Mouse (Mus musculus) MEL (cell line): ENCODE measurements around the gene Itpr2. TPM values are rescaled to one million over a fixed set of nuclear protein-coding genes. Genes with fewer than 3 reads are reported as not detected.
A peak's percentile ranks its signal among the peaks of the same experiment; 100 is the strongest.

Experiments used
- DNase-seq: peaks from one replicate; pipeline ENCODE4 v3.0.0; 2011; ENCODE audit warnings: low read depth, low spot score
- H3K27ac ChIP-seq: 2 replicates; pipeline ENCODE4 v1.5.1; 2012; ENCODE audit warnings: low read depth, mild to moderate bottlenecking, control low read depth, low read length, moderate library complexity; ENCODE audit not compliant: control insufficient read depth
- H3K27me3 ChIP-seq, 2 experiments: fragments of 150-350 bp in 1 of 2; sonication (generic) in 1 of 2; 2 replicates each; pipeline ENCODE4 v1.6.1; 2012; ENCODE audit warnings: low read length in 2 of 2, mild to moderate bottlenecking in 2 of 2, improper control_type of control experiment in 1 of 2, moderate library complexity in 1 of 2; ENCODE audit not compliant: insufficient read depth in 2 of 2, control insufficient read depth in 1 of 2
- H3K36me3 ChIP-seq, 2 experiments: 2 replicates each; pipeline ENCODE4 v1.6.1; 2012 to 2014; ENCODE audit warnings: low read length in 2 of 2, improper control_type of control experiment in 1 of 2, inconsistent platforms in 1 of 2, mild to moderate bottlenecking in 1 of 2; ENCODE audit not compliant: insufficient read depth in 2 of 2, control insufficient read depth in 1 of 2
- H3K4me1 ChIP-seq, 2 experiments: fragments of 150-350 bp in 1 of 2; sonication (generic) in 1 of 2; 2 replicates each; pipeline ENCODE4 v1.6.1; 2012; ENCODE audit warnings: low read length in 2 of 2, improper control_type of control experiment in 1 of 2, mild to moderate bottlenecking in 1 of 2; ENCODE audit not compliant: insufficient read depth in 2 of 2, control insufficient read depth in 1 of 2
- H3K4me3 ChIP-seq, 2 experiments: fragments of 150-350 bp in 1 of 2; sonication (generic) in 1 of 2; 2 replicates each; pipeline ENCODE4 v1.5.1; 2012; ENCODE audit warnings: low read depth in 2 of 2, low read length in 2 of 2, mild to moderate bottlenecking in 2 of 2, moderate library complexity in 2 of 2, control low read depth in 1 of 2, improper control_type of control experiment in 1 of 2; ENCODE audit not compliant: control insufficient read depth in 1 of 2, insufficient read depth in 1 of 2
- H3K79me2 ChIP-seq: 2 replicates; pipeline ENCODE4 v1.6.1; 2012; ENCODE audit warnings: mild to moderate bottlenecking, low read length, moderate library complexity; ENCODE audit not compliant: control insufficient read depth, poor library complexity, insufficient read depth
- H3K9ac ChIP-seq: 2 replicates; pipeline ENCODE4 v1.6.1; 2012; ENCODE audit warnings: low read depth, mild to moderate bottlenecking, control low read depth, low read length, moderate library complexity; ENCODE audit not compliant: control insufficient read depth, poor library complexity, severe bottlenecking
- H3K9me3 ChIP-seq: fragments of 150-350 bp; sonication (generic); replicated peaks from 2 replicates; pipeline ENCODE4 v1.6.1; 2012; ENCODE audit warnings: mild to moderate bottlenecking, low read length, improper control_type of control experiment, moderate library complexity; ENCODE audit not compliant: insufficient read depth
- BHLHE40 ChIP-seq: IDR thresholded peaks from 2 replicates; pipeline ENCODE4 v1.6.1; 2012; ENCODE audit warnings: low read depth, mild to moderate bottlenecking, inconsistent platforms, low read length, improper control_type of control experiment, borderline replicate concordance
- CHD1 ChIP-seq: IDR thresholded peaks from 2 replicates; pipeline ENCODE4 v1.6.1; 2012; ENCODE audit warnings: low read depth, mild to moderate bottlenecking, inconsistent platforms, low read length, improper control_type of control experiment
- CHD2 ChIP-seq: IDR thresholded peaks from 2 replicates; pipeline ENCODE4 v1.6.1; 2011; ENCODE audit warnings: low read length, improper control_type of control experiment
- CTCF ChIP-seq, 3 experiments: IDR thresholded peaks in 2 of 3; conservative IDR thresholded peaks in 1 of 3; 2 replicates each; pipeline ENCODE4 v1.5.1; 2011 to 2012; ENCODE audit warnings: low read length in 3 of 3, low read depth in 2 of 3, mild to moderate bottlenecking in 2 of 3, improper control_type of control experiment in 1 of 3, inconsistent platforms in 1 of 3, mixed read lengths in 1 of 3, moderate library complexity in 1 of 3; ENCODE audit not compliant: control insufficient read depth in 1 of 3, insufficient read depth in 1 of 3, poor library complexity in 1 of 3, severe bottlenecking in 1 of 3
- E2F4 ChIP-seq: IDR thresholded peaks from 2 replicates; pipeline ENCODE4 v1.6.1; 2011; ENCODE audit warnings: low read depth, low read length, improper control_type of control experiment, borderline replicate concordance
- ELF1 ChIP-seq: IDR thresholded peaks from 2 replicates; pipeline ENCODE4 v1.6.1; 2014; ENCODE audit warnings: low read depth, mild to moderate bottlenecking, inconsistent platforms, low read length, improper control_type of control experiment, moderate library complexity
- EP300 ChIP-seq, 2 experiments: IDR thresholded peaks; 2 replicates each; pipeline ENCODE4 v1.6.1; 2011; ENCODE audit warnings: improper control_type of control experiment in 2 of 2, low read length in 2 of 2, low read depth in 1 of 2, mild to moderate bottlenecking in 1 of 2
- ETS1 ChIP-seq: IDR thresholded peaks from 2 replicates; pipeline ENCODE4 v1.6.1; 2012; ENCODE audit warnings: low read depth, mild to moderate bottlenecking, inconsistent platforms, low read length, improper control_type of control experiment, moderate library complexity
- GABPA ChIP-seq: IDR thresholded peaks from 2 replicates; pipeline ENCODE4 v1.6.1; 2012; ENCODE audit warnings: low read depth, mild to moderate bottlenecking, inconsistent platforms, low read length, improper control_type of control experiment, moderate library complexity
- GATA1 ChIP-seq: IDR thresholded peaks from 2 replicates; pipeline ENCODE4 v1.6.1; 2011; ENCODE audit warnings: low read depth, low read length, improper control_type of control experiment
- HCFC1 ChIP-seq: IDR thresholded peaks from 2 replicates; pipeline ENCODE4 v1.6.1; 2012; ENCODE audit warnings: low read depth, mild to moderate bottlenecking, inconsistent platforms, low read length, improper control_type of control experiment, moderate library complexity
- JUND ChIP-seq: IDR thresholded peaks from 2 replicates; pipeline ENCODE4 v1.6.1; 2011; ENCODE audit warnings: low read depth, mild to moderate bottlenecking, improper control_type of control experiment, low read length
- KAT2A ChIP-seq: conservative IDR thresholded peaks from 2 replicates; pipeline ENCODE4 v1.6.1; 2012; ENCODE audit warnings: low read depth, low read length, improper control_type of control experiment, inconsistent platforms
- MAFK ChIP-seq: IDR thresholded peaks from 2 replicates; pipeline ENCODE4 v1.6.1; 2011; ENCODE audit warnings: low read depth, mild to moderate bottlenecking, low read length, improper control_type of control experiment, borderline replicate concordance
- MAX ChIP-seq: IDR thresholded peaks from 2 replicates; pipeline ENCODE4 v1.6.1; 2011; ENCODE audit warnings: low read length, improper control_type of control experiment
- MEF2A ChIP-seq: IDR thresholded peaks from 2 replicates; pipeline ENCODE4 v1.6.1; 2014; ENCODE audit warnings: low read depth, mild to moderate bottlenecking, inconsistent platforms, low read length, improper control_type of control experiment; ENCODE audit not compliant: poor library complexity, insufficient replicate concordance, severe bottlenecking; ENCODE audit errors: extremely low read depth
- MXI1 ChIP-seq: IDR thresholded peaks from 2 replicates; pipeline ENCODE4 v1.6.1; 2011; ENCODE audit warnings: mild to moderate bottlenecking, low read depth, low read length, improper control_type of control experiment
- MYB ChIP-seq: IDR thresholded peaks from 2 replicates; pipeline ENCODE4 v1.6.1; 2011; ENCODE audit warnings: mild to moderate bottlenecking, low read depth, low read length, improper control_type of control experiment
- MYC ChIP-seq: IDR thresholded peaks from 2 replicates; pipeline ENCODE4 v1.6.1; 2011; ENCODE audit warnings: low read depth, mild to moderate bottlenecking, low read length, improper control_type of control experiment, moderate library complexity
- NELFE ChIP-seq: IDR thresholded peaks from 2 replicates; pipeline ENCODE4 v1.6.1; 2011; ENCODE audit warnings: low read depth, low read length, improper control_type of control experiment
- NRF1 ChIP-seq: IDR thresholded peaks from 2 replicates; pipeline ENCODE4 v1.6.1; 2014; ENCODE audit warnings: low read depth, mild to moderate bottlenecking, inconsistent platforms, low read length, improper control_type of control experiment, moderate library complexity; ENCODE audit not compliant: poor library complexity, insufficient read depth, severe bottlenecking
- POLR2A ChIP-seq, 2 experiments: IDR thresholded peaks; 2 replicates each; pipeline ENCODE4 v1.6.1; 2011 to 2012; ENCODE audit warnings: low read length in 2 of 2, mild to moderate bottlenecking in 2 of 2, control low read depth in 1 of 2, improper control_type of control experiment in 1 of 2, low read depth in 1 of 2, moderate library complexity in 1 of 2; ENCODE audit not compliant: control insufficient read depth in 1 of 2, insufficient read depth in 1 of 2, poor library complexity in 1 of 2
- POLR2AphosphoS5 ChIP-seq: IDR thresholded peaks from 2 replicates; pipeline ENCODE4 v1.6.1; 2012; ENCODE audit warnings: low read depth, borderline replicate concordance, mild to moderate bottlenecking, inconsistent platforms, low read length, moderate library complexity, mixed read lengths
- RAD21 ChIP-seq: IDR thresholded peaks from 2 replicates; pipeline ENCODE4 v1.6.1; 2011; ENCODE audit warnings: mild to moderate bottlenecking, low read depth, low read length, improper control_type of control experiment
- RCOR1 ChIP-seq: IDR thresholded peaks from 2 replicates; pipeline ENCODE4 v1.6.1; 2012; ENCODE audit warnings: low read depth, mild to moderate bottlenecking, inconsistent platforms, low read length, improper control_type of control experiment
- SIN3A ChIP-seq: IDR thresholded peaks from 2 replicates; pipeline ENCODE4 v1.6.1; 2012; ENCODE audit warnings: low read length, improper control_type of control experiment, inconsistent platforms
- SMC3 ChIP-seq: IDR thresholded peaks from 2 replicates; pipeline ENCODE4 v1.6.1; 2011; ENCODE audit warnings: low read depth, low read length, improper control_type of control experiment
- TAL1 ChIP-seq: IDR thresholded peaks from 2 replicates; pipeline ENCODE4 v1.6.1; 2012; ENCODE audit warnings: mild to moderate bottlenecking, inconsistent platforms, low read length, moderate library complexity, mixed read lengths
- TBP ChIP-seq: IDR thresholded peaks from 2 replicates; pipeline ENCODE4 v1.8.0; 2011; ENCODE audit warnings: low read depth, low read length, improper control_type of control experiment
- TCF12 ChIP-seq: IDR thresholded peaks from 2 replicates; pipeline ENCODE4 v1.6.1; 2014; ENCODE audit warnings: low read depth, mild to moderate bottlenecking, inconsistent platforms, low read length, improper control_type of control experiment, moderate library complexity
- UBTF ChIP-seq: IDR thresholded peaks from 2 replicates; pipeline ENCODE4 v1.6.1; 2012; ENCODE audit warnings: low read depth, mild to moderate bottlenecking, inconsistent platforms, low read length, improper control_type of control experiment, moderate library complexity, borderline replicate concordance; ENCODE audit not compliant: insufficient read depth
- USF1 ChIP-seq: IDR thresholded peaks from 2 replicates; pipeline ENCODE4 v1.6.1; 2014; ENCODE audit warnings: low read depth, mild to moderate bottlenecking, inconsistent platforms, low read length, improper control_type of control experiment, moderate library complexity
- USF2 ChIP-seq, 2 experiments: IDR thresholded peaks; 2 replicates each; pipeline ENCODE4 v1.6.1; 2011 to 2012; ENCODE audit warnings: improper control_type of control experiment in 2 of 2, low read length in 2 of 2, borderline replicate concordance in 1 of 2, inconsistent platforms in 1 of 2, low read depth in 1 of 2, mild to moderate bottlenecking in 1 of 2; ENCODE audit not compliant: insufficient read depth in 1 of 2
- ZC3H11A ChIP-seq: IDR thresholded peaks from 2 replicates; pipeline ENCODE4 v1.6.1; 2012; ENCODE audit warnings: low read depth, mild to moderate bottlenecking, inconsistent platforms, low read length, improper control_type of control experiment
- ZKSCAN1 ChIP-seq: IDR thresholded peaks from 2 replicates; pipeline ENCODE4 v1.6.1; 2012; ENCODE audit warnings: low read depth, mild to moderate bottlenecking, inconsistent platforms, low read length, improper control_type of control experiment, moderate library complexity
- ZMIZ1 ChIP-seq: IDR thresholded peaks from 2 replicates; pipeline ENCODE4 v1.6.1; 2012; ENCODE audit warnings: low read depth, mild to moderate bottlenecking, inconsistent platforms, low read length, improper control_type of control experiment, moderate library complexity
- ZNF384 ChIP-seq: IDR thresholded peaks from 2 replicates; pipeline ENCODE4 v1.6.1; 2012; ENCODE audit warnings: low read depth, mild to moderate bottlenecking, inconsistent platforms, low read length, improper control_type of control experiment
- polyA plus RNA-seq, 2 experiments: library from polyadenylated mRNA; stranded (reverse) in 1 of 2; unstranded in 1 of 2; fragments of >175 nt in 1 of 2; fragments of >200 nt in 1 of 2; gene quantifications; 2 replicates each; pipeline versions ENCODE4 v1.2.1 to v1.2.4; 2012; ENCODE audit warnings: low replicate concordance in 2 of 2, low read depth in 1 of 2; ENCODE audit not compliant: insufficient read length in 2 of 2, insufficient read depth in 1 of 2, missing spikeins in 1 of 2
- total RNA-seq: library from RNA; depleted of rRNA; stranded (reverse); fragments of 300-350 nt; gene quantifications from 2 replicates; pipeline ENCODE4 v1.2.3, GENCODE M21; 2012

Gene Itpr2
- total and polyA plus RNA-seq, 3 experiments = 1.5 to 3.0 TPM; not detected in 1

DNA sequence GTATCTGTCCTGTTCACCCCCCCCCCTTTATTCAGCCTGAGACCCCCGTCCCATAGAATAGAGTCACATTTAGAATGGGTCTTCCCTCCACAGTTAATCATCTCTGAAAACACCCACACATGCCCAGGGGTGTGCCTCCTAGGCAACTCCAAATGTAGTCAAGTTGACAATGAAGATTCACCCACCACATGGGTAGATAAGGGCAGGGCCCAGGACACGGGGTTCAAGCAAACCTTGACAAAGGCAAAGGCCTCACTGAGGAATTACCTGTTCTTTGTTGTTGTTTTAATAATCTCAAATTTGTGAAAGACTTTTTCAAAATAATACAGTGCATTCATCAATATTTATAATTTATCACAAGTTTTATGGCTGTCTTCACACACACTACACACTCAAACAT lies 2.4 kb upstream of the Itpr2 start:
- no peaks in the 10 kb centered on the region for H3K9me3 ChIP-seq
- H3K27ac ChIP-seq = no peak overlapping the region
- H3K27me3 ChIP-seq = no peaks in the 10 kb centered on the region
- H3K4me1 ChIP-seq = peaks cover 18 to 25% of the 10 kb centered on the region in 2 experiments
- no peaks in the 10 kb centered on the region; the same call in 1 of the 2 replicates for H3K79me2 ChIP-seq
- no peak overlapping the region for H3K4me3 ChIP-seq
- no peak for DNase-seq
- H3K9ac ChIP-seq = no peak overlapping the region
- peaks cover 0 to 10% of the 10 kb centered on the region in 2 experiments; a peak in 2 of 4 replicates for H3K36me3 ChIP-seq
- TF ChIP-seq POLR2AphosphoS5 = no peak
- TF ChIP-seq ZKSCAN1 = no peak
- no peak for TF ChIP-seq MYC
- no peak for TF ChIP-seq ZMIZ1
- TF ChIP-seq TCF12 = peak; percentile 36; the same call in 1 of the 2 replicates
- no peak for TF ChIP-seq RAD21
- no peak for TF ChIP-seq MYB
- no peak for TF ChIP-seq E2F4
- no peak for TF ChIP-seq MAX
- TF ChIP-seq POLR2A (IDR thresholded peaks at IDR 0.05; ENCODE audit: control insufficient read depth in 1 of 2, insufficient read depth in 1 of 2, low read depth in 1 of 2, low read length in 2 of 2, poor library complexity in 1 of 2) = no peak
- TF ChIP-seq ETS1 = peak; percentile 47; the same call in 1 of the 2 replicates
- no peak for TF ChIP-seq USF1
- peak; percentile 55 for TF ChIP-seq GATA1
- no peak for TF ChIP-seq HCFC1
- peak; percentile 39 to 60; a peak in 3 of 4 replicates for TF ChIP-seq EP300 (IDR thresholded peaks at IDR 0.05; ENCODE audit: low read depth in 1 of 2, low read length in 2 of 2)
- TF ChIP-seq ZC3H11A = no peak
- TF ChIP-seq RCOR1 = peak; percentile 64; the same call in 1 of the 2 replicates
- TF ChIP-seq SMC3 = no peak
- no peak for TF ChIP-seq ZNF384
- TF ChIP-seq MEF2A = no peak
- TF ChIP-seq TAL1 = no peak
- TF ChIP-seq CHD2 = no peak
- no peak for TF ChIP-seq CTCF (IDR thresholded peaks at IDR 0.05 in 2 of 3, conservative IDR thresholded peaks at IDR 0.05 in 1 of 3; ENCODE audit: control insufficient read depth in 1 of 3, insufficient read depth in 1 of 3, low read depth in 2 of 3, low read length in 3 of 3, poor library complexity in 1 of 3, severe bottlenecking in 1 of 3)
- TF ChIP-seq BHLHE40 = 0 out of 2 replicates have a peak, but pooled peaks have one; percentile 10
- TF ChIP-seq ELF1 = no peak
- no peak for TF ChIP-seq SIN3A
- TF ChIP-seq MXI1 = peak; percentile 44; the same call in 1 of the 2 replicates
- 0 out of 2 replicates have a peak, but pooled peaks have one; percentile 23 for TF ChIP-seq GABPA
- no peak for TF ChIP-seq MAFK
- TF ChIP-seq KAT2A = no peak
- no peak for TF ChIP-seq USF2 (IDR thresholded peaks at IDR 0.05; ENCODE audit: borderline replicate concordance in 1 of 2, insufficient read depth in 1 of 2, low read depth in 1 of 2, low read length in 2 of 2)
- no peak for TF ChIP-seq TBP
- TF ChIP-seq NRF1 = 0 out of 2 replicates have a peak, but pooled peaks have one; percentile 6
- TF ChIP-seq CHD1 = no peak
- TF ChIP-seq UBTF = no peak
- no peak for TF ChIP-seq NELFE
- no peak for TF ChIP-seq JUND
